Mouse (Mus musculus): ENCODE data around the gene Mtcl1.

The Mtcl1 gene

DNA sequence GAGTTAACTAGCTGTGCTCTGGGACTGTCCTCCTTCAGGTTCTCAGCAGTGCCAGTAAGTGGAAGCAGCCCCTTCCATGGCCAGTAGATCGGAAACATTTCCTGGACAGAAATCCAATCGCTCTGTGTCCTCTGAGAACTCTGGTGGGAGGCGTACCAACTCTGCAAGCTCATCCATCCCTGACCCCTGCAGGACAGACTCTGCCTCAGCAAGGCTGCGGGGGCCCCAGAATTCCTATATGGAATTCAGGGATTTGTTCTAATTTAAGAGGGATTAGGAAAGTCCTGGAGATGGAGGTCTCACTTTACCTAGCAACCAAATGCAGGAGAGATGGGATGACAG lies 123.4 kb downstream of the Mtcl1 start:
- DNase-seq (ENCODE audit: extremely low read depth, low read depth), result no peak

GRCm38 (mm10) chr17:66325440-66326203 lies 123.9 kb downstream of the Mtcl1 start:
- DNase-seq (ENCODE audit: extremely low read depth, low read depth), result no peak

DNA sequence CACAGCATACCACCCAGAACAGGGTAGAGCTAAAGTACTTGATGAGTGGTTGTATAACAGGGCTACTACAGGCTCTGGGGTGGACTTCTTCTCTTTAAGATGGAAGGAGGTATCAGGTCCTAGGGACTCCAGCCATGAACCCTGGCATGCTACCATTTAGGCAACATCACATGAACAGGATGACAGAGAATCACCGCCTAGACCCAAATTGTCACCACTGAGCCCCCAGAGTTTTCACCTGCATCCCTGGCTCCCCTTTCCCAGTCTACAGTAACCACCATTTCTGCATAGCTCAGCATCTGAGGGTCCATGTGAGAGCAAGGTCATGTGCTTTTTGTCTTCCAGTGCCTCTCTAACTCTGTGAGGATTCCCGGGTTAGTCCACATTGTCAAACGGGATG lies 124.7 kb downstream of the Mtcl1 start:
- no peak for DNase-seq (ENCODE audit: extremely low read depth, low read depth)

GRCm38 (mm10) chr17:66322646-66323255 lies 126.8 kb downstream of the Mtcl1 start:
- no peak for DNase-seq (ENCODE audit: extremely low read depth, low read depth)

DNA sequence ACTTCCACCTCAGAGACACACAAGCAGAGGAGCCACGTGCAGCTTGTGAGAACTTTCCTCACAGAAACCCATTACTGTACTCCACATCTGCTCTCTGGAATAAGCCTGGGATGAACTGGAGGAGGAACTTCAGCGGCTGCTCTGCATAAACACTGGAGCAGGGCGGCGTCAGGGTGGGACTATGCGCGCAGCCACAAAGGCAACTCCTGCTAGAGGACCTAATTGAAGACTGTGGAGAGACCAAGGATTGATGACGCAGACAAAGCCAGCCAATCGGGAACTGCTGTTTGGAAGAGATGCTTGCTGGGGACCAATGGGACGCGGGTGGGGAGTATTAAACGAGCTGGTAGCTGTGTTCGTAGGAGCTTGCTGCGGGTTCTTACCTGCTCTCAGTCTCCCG lies 127.6 kb downstream of the Mtcl1 start:
- no peak for DNase-seq (ENCODE audit: extremely low read depth, low read depth)

GRCm38 (mm10) chr17:66320716-66321372 lies 128.7 kb downstream of the Mtcl1 start:
- no peak for DNase-seq (ENCODE audit: extremely low read depth, low read depth)

GRCm38 (mm10) chr17:66318031-66318430 lies 131.5 kb downstream of the Mtcl1 start:
- DNase-seq (ENCODE audit: extremely low read depth, low read depth), result no peak

DNA sequence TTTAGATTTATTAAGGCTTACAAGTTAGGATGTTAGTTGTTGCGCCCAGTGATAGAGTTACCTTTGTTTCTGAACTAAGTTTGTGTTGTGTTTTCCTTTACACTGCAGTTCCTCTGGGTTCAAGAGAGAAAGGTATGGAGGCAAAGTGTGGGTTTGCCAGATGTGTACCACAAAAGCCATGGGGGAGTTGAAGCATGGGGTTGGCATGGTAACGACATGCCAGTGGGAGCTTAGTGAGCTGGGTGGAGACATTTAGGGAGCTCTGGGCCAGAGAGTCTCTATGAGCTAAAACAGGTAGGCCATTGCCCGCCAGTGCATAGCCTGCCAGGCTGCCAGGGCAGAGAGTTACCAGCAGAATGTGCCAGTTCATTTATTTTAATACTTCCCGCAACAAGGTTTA lies 132.0 kb downstream of the Mtcl1 start:
- DNase-seq (ENCODE audit: extremely low read depth, low read depth), result no peak

- no peak for DNase-seq (ENCODE audit: extremely low read depth, low read depth)
Observed at GRCm38 (mm10) chr17:66317156-66317555, 132.4 kb downstream of the Mtcl1 start.

DNA sequence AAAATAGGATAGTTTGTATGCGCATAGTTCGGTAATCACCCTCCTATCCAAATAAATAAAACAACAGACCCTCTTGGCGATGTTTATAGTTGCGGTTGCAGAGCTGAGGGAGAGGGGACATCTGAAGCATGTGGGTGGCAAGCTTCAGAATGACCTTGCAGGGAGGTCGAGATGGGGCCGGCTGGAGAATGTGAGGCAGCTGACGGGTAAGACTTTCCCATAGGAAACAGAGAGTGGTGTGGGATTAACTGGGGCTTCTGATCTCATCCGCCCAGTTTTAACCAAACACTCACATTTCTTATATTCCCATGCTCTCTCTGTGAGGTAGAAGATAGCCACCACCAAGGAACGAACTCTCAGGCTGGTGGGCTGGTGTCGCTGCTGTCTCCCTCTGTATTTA lies 134.1 kb downstream of the Mtcl1 start:
- no peak for DNase-seq (ENCODE audit: extremely low read depth, low read depth)

DNA sequence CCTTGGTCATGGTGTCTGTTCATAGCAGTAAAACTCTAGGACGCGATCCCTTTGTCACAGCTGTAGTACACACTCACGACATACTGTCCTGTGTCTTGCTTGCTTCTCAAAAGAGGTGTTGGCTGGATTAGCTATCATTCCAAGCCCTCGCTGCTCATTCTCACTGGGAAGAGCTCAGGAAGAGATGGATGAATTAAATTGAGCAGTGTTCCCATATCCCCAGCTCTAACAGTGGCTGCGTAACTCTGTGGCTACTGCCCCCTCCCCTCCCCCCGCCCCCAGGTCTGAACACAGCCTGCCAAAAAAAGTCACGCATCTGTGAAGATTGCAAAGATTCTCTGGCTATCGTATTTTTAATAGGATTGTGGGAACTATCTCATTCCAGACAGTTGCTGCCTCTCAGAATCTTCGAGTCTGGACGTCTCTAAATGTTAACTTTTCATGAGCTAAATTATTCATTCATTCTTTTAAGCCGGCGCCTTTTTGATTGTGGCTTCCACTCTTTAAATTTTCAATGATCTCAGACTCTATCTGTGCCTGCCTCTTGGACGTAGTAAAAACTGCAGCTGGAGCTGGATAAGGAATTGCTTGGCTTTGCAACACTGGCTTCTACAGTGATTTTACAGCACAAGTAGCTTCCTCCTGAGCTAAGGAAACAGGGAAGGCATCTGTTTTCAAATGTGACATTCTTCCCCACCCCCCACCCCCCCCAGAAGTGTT lies 134.8 kb downstream of the Mtcl1 start:
- DNase-seq (ENCODE audit: extremely low read depth, low read depth), result no peak

- DNase-seq (ENCODE audit: extremely low read depth, low read depth), result no peak
Observed at GRCm38 (mm10) chr17:66301906-66302305, 147.6 kb downstream of the Mtcl1 start.

- no peak for DNase-seq (ENCODE audit: extremely low read depth, low read depth)
Observed at GRCm38 (mm10) chr17:66301267-66301666, 148.3 kb downstream of the Mtcl1 start.

- DNase-seq (ENCODE audit: extremely low read depth, low read depth), result no peak
Observed at GRCm38 (mm10) chr17:66297721-66298120, 151.8 kb downstream of the Mtcl1 start.

DNA sequence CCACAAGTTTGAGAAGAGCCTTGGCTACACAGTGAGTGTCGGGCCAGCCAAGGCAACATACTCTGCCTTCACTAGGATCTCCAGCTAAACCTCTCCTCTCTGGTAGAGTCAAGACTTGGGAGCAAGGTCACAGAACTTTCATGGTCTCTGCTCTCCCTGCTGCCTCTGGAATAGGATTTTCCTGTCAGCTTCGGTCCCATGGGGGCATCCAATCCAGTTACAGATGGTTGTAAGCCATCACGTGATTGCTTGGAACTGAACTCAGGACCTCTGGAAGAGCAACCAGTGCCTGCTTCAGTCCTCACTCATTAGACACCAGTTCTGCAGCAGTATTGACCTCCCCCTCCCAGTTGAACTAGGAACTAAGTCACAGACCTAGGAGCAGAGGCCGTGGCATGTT lies 156.0 kb downstream of the Mtcl1 start:
- DNase-seq (ENCODE audit: extremely low read depth, low read depth), result no peak

GRCm38 (mm10) chr17:66289894-66290293 lies 159.7 kb downstream of the Mtcl1 start:
- no peak for DNase-seq (ENCODE audit: extremely low read depth, low read depth)
